Mouse (Mus musculus): ENCODE data around the gene Hsd17b7. TPM values are rescaled to one million over a fixed set of nuclear protein-coding genes. Genes with fewer than 3 reads are reported as not detected.

Gene Hsd17b7
- polyA plus RNA-seq, 1 experiment from 2014 or later = 24.0 TPM

- no peak for ATAC-seq (ENCODE audit: insufficient number of reproducible peaks, insufficient read depth, low FRiP score, low read depth)
- H3K4me1 ChIP-seq (ENCODE audit: control insufficient read depth in 2 of 2, insufficient read depth in 2 of 2, low read length in 2 of 2) = peaks cover 0 to 4% of the 10 kb centered on the region in 2 experiments; a peak in 2 of 4 replicates
- H3K4me2 ChIP-seq (ENCODE audit: low read length) = peak overlapping the region; percentile 50
- H3K4me3 ChIP-seq (ENCODE audit: control insufficient read depth in 1 of 2, insufficient read depth in 1 of 2, low read depth in 1 of 2, low read length in 2 of 2) = peak overlapping the region; percentile 6 to 16; a peak in 2 of 4 replicates
- no peaks in the 10 kb centered on the region for H3K27me3 ChIP-seq (ENCODE audit: control insufficient read depth, insufficient read depth, low read length)
- 43% methylated on average over 16 of the region's 16 CpGs for WGBS
- H3K36me3 ChIP-seq (ENCODE audit: control insufficient read depth, insufficient read depth, low read length) = no peaks in the 10 kb centered on the region
- no peaks in the 10 kb centered on the region for H3K9me3 ChIP-seq (ENCODE audit: control insufficient read depth, low read length)
- no peak overlapping the region; a peak in 1 of 4 replicates for H3K27ac ChIP-seq (replicated peaks in 1 of 2; ENCODE audit: control insufficient read depth in 1 of 2, insufficient read depth in 1 of 2, low read depth in 2 of 2, low read length in 2 of 2)
- H3K9ac ChIP-seq (ENCODE audit: low read length) = 0 out of 2 replicates have a peak overlapping the region, but pooled peaks have one; percentile 10
These were observed 34.9 kb downstream of the Hsd17b7 start for GRCm38 (mm10) chr1:169934005-169934725.

GRCm38 (mm10) chr1:169932122-169932746 lies 36.8 kb downstream of the Hsd17b7 start:
- no peaks in the 10 kb centered on the region for H3K27me3 ChIP-seq (ENCODE audit: control insufficient read depth, insufficient read depth, low read length)
- H3K9me3 ChIP-seq (ENCODE audit: control insufficient read depth, low read length) = no peaks in the 10 kb centered on the region
- H3K9ac ChIP-seq (ENCODE audit: low read length) = no peak overlapping the region
- no peak for ATAC-seq (ENCODE audit: insufficient number of reproducible peaks, insufficient read depth, low FRiP score, low read depth)
- no peak overlapping the region for H3K27ac ChIP-seq (replicated peaks in 1 of 2; ENCODE audit: control insufficient read depth in 1 of 2, insufficient read depth in 1 of 2, low read depth in 2 of 2, low read length in 2 of 2)
- peaks cover 0 to 6% of the 10 kb centered on the region in 2 experiments; a peak in 2 of 4 replicates for H3K4me1 ChIP-seq (ENCODE audit: control insufficient read depth in 2 of 2, insufficient read depth in 2 of 2, low read length in 2 of 2)
- no peak overlapping the region for H3K4me3 ChIP-seq (ENCODE audit: control insufficient read depth in 1 of 2, insufficient read depth in 1 of 2, low read depth in 1 of 2, low read length in 2 of 2)
- whole genome bisulfite sequencing = 73% methylated on average over 7 of the region's 7 CpGs
- H3K4me2 ChIP-seq (ENCODE audit: low read length) = no peak overlapping the region
- H3K36me3 ChIP-seq (ENCODE audit: control insufficient read depth, insufficient read depth, low read length) = no peaks in the 10 kb centered on the region

GRCm38 (mm10) chr1:169931698-169932097 lies 37.3 kb downstream of the Hsd17b7 start:
- no peak for ATAC-seq (ENCODE audit: insufficient number of reproducible peaks, insufficient read depth, low FRiP score, low read depth)
- no peak overlapping the region for H3K4me2 ChIP-seq (ENCODE audit: low read length)
- H3K27ac ChIP-seq (replicated peaks in 1 of 2; ENCODE audit: control insufficient read depth in 1 of 2, insufficient read depth in 1 of 2, low read depth in 2 of 2, low read length in 2 of 2) = no peak overlapping the region
- WGBS = 78% methylated on average over 7 of the region's 7 CpGs
- no peak overlapping the region for H3K9ac ChIP-seq (ENCODE audit: low read length)
- H3K9me3 ChIP-seq (ENCODE audit: control insufficient read depth, low read length) = no peaks in the 10 kb centered on the region
- H3K36me3 ChIP-seq (ENCODE audit: control insufficient read depth, insufficient read depth, low read length) = no peaks in the 10 kb centered on the region
- no peak overlapping the region for H3K4me3 ChIP-seq (ENCODE audit: control insufficient read depth in 1 of 2, insufficient read depth in 1 of 2, low read depth in 1 of 2, low read length in 2 of 2)
- peaks cover 0 to 6% of the 10 kb centered on the region in 2 experiments; a peak in 2 of 4 replicates for H3K4me1 ChIP-seq (ENCODE audit: control insufficient read depth in 2 of 2, insufficient read depth in 2 of 2, low read length in 2 of 2)
- H3K27me3 ChIP-seq (ENCODE audit: control insufficient read depth, insufficient read depth, low read length) = no peaks in the 10 kb centered on the region

- Histone ChIP-seq H3K9ac (ENCODE audit: low read length) (no peak within 1 kb of the TSS), H3K4me3 (ENCODE audit: control insufficient read depth in 1 of 2, insufficient read depth in 1 of 2, low read depth in 1 of 2, low read length in 2 of 2) (no peak within 1 kb of the TSS), H3K27me3 (ENCODE audit: control insufficient read depth, insufficient read depth, low read length) (no peaks in the 10 kb centered on the region), H3K36me3 (ENCODE audit: control insufficient read depth, insufficient read depth, low read length) (no peaks in the 10 kb centered on the region), H3K4me2 (ENCODE audit: low read length) (peak within 1 kb of the TSS; percentile 8; the same call in 1 of the 2 replicates), H3K9me3 (ENCODE audit: control insufficient read depth, low read length) (no peaks in the 10 kb centered on the region), H3K4me1 (ENCODE audit: control insufficient read depth in 2 of 2, insufficient read depth in 2 of 2, low read length in 2 of 2) (peaks cover 0 to 2% of the 10 kb centered on the region in 2 experiments; a peak in 1 of 4 replicates), H3K27ac (replicated peaks in 1 of 2; ENCODE audit: control insufficient read depth in 1 of 2, insufficient read depth in 1 of 2, low read depth in 2 of 2, low read length in 2 of 2) (no peak within 1 kb of the TSS)
- no peak for ATAC-seq (ENCODE audit: insufficient number of reproducible peaks, insufficient read depth, low FRiP score, low read depth)
- WGBS = 16% methylated on average over 12 of the region's 12 CpGs
These were observed 40.5 kb downstream of the Hsd17b7 start, which contains the start of gene Ccdc190 for GRCm38 (mm10) chr1:169928454-169928971. TSS of gene Ccdc190 (plus strand) at chr1:169928648.

GRCm38 (mm10) chr1:169927753-169928369 lies 41.2 kb downstream of the Hsd17b7 start:
- Histone ChIP-seq H3K36me3 (ENCODE audit: control insufficient read depth, insufficient read depth, low read length) (no peaks in the 10 kb centered on the region), H3K27me3 (ENCODE audit: control insufficient read depth, insufficient read depth, low read length) (no peaks in the 10 kb centered on the region), H3K4me1 (ENCODE audit: control insufficient read depth in 2 of 2, insufficient read depth in 2 of 2, low read length in 2 of 2) (peaks cover 0 to 2% of the 10 kb centered on the region in 2 experiments; a peak in 1 of 4 replicates), H3K9ac (ENCODE audit: low read length) (no peak overlapping the region), H3K4me3 (ENCODE audit: control insufficient read depth in 1 of 2, insufficient read depth in 1 of 2, low read depth in 1 of 2, low read length in 2 of 2) (no peak overlapping the region), H3K9me3 (ENCODE audit: control insufficient read depth, low read length) (no peaks in the 10 kb centered on the region), H3K27ac (replicated peaks in 1 of 2; ENCODE audit: control insufficient read depth in 1 of 2, insufficient read depth in 1 of 2, low read depth in 2 of 2, low read length in 2 of 2) (no peak overlapping the region), H3K4me2 (ENCODE audit: low read length) (no peak overlapping the region)
- no peak for ATAC-seq (ENCODE audit: insufficient number of reproducible peaks, insufficient read depth, low FRiP score, low read depth)
- WGBS = 63% methylated on average over 8 of the region's 8 CpGs

- 57% methylated on average over 2 of the region's 2 CpGs for WGBS
- no peak for ATAC-seq (ENCODE audit: insufficient number of reproducible peaks, insufficient read depth, low FRiP score, low read depth)
- Histone ChIP-seq H3K36me3 (ENCODE audit: control insufficient read depth, insufficient read depth, low read length) (no peaks in the 10 kb centered on the region), H3K27ac (replicated peaks in 1 of 2; ENCODE audit: control insufficient read depth in 1 of 2, insufficient read depth in 1 of 2, low read depth in 2 of 2, low read length in 2 of 2) (no peak overlapping the region), H3K4me2 (ENCODE audit: low read length) (no peak overlapping the region), H3K4me1 (ENCODE audit: control insufficient read depth in 2 of 2, insufficient read depth in 2 of 2, low read length in 2 of 2) (peaks cover 0 to 2% of the 10 kb centered on the region in 2 experiments; a peak in 1 of 4 replicates), H3K9ac (ENCODE audit: low read length) (no peak overlapping the region), H3K9me3 (ENCODE audit: control insufficient read depth, low read length) (no peaks in the 10 kb centered on the region), H3K27me3 (ENCODE audit: control insufficient read depth, insufficient read depth, low read length) (peaks cover 2% of the 10 kb centered on the region), H3K4me3 (ENCODE audit: control insufficient read depth in 1 of 2, insufficient read depth in 1 of 2, low read depth in 1 of 2, low read length in 2 of 2) (no peak overlapping the region)
These were observed 44.5 kb downstream of the Hsd17b7 start for GRCm38 (mm10) chr1:169924567-169924966.

GRCm38 (mm10) chr1:169921710-169922211 lies 47.3 kb downstream of the Hsd17b7 start:
- WGBS = 29% methylated on average over 8 of the region's 8 CpGs
- 0 out of 4 replicates have a peak, but pooled peaks cover 0 to 2% of the 10 kb centered on the region in 2 experiments for H3K4me1 ChIP-seq (ENCODE audit: control insufficient read depth in 2 of 2, insufficient read depth in 2 of 2, low read length in 2 of 2)
- H3K27me3 ChIP-seq (ENCODE audit: control insufficient read depth, insufficient read depth, low read length) = peaks cover 3% of the 10 kb centered on the region
- no peak overlapping the region for H3K4me3 ChIP-seq (ENCODE audit: control insufficient read depth in 1 of 2, insufficient read depth in 1 of 2, low read depth in 1 of 2, low read length in 2 of 2)
- ATAC-seq (ENCODE audit: insufficient number of reproducible peaks, insufficient read depth, low FRiP score, low read depth) = no peak
- H3K36me3 ChIP-seq (ENCODE audit: control insufficient read depth, insufficient read depth, low read length) = no peaks in the 10 kb centered on the region
- peak overlapping the region; percentile 35; the same call in 1 of the 2 replicates for H3K4me2 ChIP-seq (ENCODE audit: low read length)
- no peaks in the 10 kb centered on the region for H3K9me3 ChIP-seq (ENCODE audit: control insufficient read depth, low read length)
- H3K9ac ChIP-seq (ENCODE audit: low read length) = no peak overlapping the region; the same call in 1 of the 2 replicates
- H3K27ac ChIP-seq (replicated peaks in 1 of 2; ENCODE audit: control insufficient read depth in 1 of 2, insufficient read depth in 1 of 2, low read depth in 2 of 2, low read length in 2 of 2) = no peak overlapping the region
